Mouse (Mus musculus) T-helper 17 cell (primary cell): ENCODE measurements around the gene Trp53rkb.
"Not testable (repeated sequence)": the region's sequence is repeated elsewhere in the genome, so short reads cannot be mapped to it uniquely, and the experiment has no call there.

ENCODE experiments used
- in situ Hi-C, 2 experiments: fragments of 300-600 bp; cut with MboI, MseI; formaldehyde crosslinking; loops; 1 replicate in 1 of 2; 2 replicates in 1 of 2; pipeline ENCODE4 v1.15.1; 2025; ENCODE audit warnings: high pct_unique_total_duplicates in 2 of 2

Gene Trp53rkb

DNA sequence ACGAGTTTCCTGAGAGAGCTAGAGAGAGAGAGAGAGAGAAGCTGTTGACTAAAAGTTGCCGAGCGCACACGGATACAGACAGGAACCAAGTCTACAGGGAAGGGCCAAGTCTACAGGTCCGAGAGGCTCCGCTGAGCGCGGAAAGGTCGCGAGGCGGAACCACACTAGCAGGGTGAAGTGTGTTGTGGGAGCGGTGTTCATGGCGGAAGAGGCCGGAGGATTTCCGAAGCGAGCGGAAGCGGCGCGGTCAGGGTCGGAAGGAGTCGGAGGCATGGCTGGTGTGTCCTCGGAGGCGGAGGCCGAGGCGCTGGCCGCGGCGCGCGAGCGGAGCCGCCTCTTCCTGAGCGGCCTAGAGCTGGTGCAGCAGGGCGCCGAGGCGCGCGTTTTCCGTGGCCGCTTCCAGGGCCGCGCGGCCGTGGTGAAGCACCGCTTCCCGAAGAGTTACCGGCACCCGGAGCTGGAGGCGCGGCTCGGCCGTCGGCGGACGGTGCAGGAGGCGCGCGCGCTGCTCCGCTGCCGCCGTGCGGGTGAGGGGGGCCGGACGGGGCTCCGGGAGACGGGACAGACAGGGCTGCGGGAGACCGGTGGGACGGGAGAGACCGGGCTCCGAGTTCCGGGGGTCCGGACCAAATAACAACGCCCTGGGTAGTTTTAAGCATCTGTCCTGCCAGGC, 1.3 kb downstream of the Trp53rkb start:
- in situ Hi-C loops = not testable (repeated sequence)

DNA sequence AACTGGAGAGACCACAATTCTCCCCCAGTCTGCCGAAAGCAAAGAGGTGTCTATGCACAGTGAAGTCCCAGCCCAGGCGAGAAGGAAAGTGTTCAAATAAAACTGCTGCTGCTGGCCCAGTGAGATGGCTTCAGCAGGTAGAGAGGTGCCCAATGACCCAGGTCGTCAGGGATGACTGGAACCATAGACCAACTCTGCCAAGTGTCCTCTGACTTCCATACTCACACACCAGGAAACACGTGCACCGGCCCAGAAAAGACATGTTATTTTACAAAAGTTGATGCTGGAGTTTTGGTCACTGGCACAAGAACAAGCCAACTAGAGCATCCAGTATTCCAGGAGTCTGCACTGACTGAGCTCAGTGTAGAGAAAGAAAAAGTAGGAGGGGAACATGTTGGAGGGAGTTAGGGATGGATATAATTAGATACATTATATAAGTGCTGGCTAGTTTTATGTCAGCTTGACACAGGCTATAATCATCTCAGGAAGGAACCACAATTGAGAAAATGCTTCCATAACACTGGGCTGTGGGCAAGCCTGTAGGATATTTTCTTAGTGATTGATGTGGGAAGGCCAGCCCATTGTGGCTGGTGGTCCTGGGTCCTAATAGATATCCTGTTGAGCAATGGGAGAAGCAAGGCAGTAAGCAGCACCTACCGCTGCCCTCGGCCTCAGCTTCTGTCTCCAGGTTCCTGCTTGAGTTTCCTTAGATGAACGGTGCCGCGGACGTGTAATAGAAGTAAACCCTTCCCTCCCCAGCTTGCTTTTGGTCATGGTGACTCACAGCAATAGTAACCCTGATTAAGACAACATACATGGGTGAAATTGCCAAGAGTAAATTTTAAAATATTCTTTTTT, 7.5 kb downstream of the Trp53rkb start:
- in situ Hi-C loops = loop anchor here (5.0 kb wide), 1 partner anchor 1308 kb away; the partner anchor contains the start of gene Trp53rka (in 2 of the 2)

DNA sequence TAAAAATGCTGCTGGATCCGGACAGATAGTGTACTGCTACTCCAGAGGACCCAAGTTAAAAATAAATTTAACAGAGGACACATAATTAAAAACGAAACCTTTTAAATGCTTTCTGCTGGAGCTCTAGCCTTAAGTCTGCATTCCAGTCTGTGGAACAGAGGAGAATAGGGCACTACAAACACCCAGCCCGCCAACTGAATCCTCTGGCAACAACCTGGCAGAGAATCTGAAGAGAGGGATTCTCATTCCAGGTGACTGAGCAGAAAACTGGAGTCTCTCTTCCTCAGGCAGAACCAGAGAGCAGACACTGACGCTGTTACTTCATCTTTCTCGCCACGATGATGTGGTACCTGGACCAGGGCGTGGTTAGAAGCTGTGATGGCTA, 8.1 kb downstream of the Trp53rkb start:
- in situ Hi-C loops = no loop called here

DNA sequence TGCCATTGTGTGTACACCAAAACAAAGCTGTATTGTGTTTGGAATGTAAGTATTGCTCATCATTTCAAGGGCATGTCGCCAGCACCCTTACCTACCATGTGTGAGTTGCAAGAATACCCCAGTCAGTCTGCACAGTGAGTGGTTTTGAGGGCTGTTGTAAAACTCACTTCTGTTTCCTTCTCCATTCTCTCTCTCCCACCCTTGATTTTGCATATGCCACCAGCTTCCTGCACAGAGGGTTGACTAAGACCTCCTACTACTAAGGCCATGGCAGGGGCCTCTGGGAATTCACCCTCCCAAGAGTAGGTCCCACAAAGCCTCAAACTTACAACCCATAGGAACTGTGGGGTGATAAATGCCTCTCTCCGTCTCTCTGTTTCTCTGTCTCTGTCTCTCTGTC, 9.1 kb downstream of the Trp53rkb start:
- in situ Hi-C loops = no loop called here

DNA sequence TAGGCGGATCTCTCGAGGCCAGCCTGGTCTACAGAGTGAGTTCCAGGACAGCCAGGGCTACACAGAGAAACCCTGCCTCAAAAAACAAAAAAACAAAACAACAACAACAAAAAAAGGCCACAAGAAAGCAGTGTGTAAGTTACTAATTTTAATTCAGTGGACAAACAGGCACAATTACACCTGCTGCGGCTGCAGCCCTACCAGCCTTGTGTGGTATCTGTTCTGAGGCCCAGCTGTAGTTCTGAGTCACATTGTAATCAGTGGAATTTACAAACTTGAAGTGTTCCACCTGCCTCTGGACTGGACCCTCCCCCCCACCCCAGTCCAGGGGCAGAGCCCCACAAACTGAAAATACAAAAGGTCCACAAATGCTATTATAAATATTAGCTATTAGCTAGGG, 11.0 kb downstream of the Trp53rkb start:
- in situ Hi-C loops = no loop called here

DNA sequence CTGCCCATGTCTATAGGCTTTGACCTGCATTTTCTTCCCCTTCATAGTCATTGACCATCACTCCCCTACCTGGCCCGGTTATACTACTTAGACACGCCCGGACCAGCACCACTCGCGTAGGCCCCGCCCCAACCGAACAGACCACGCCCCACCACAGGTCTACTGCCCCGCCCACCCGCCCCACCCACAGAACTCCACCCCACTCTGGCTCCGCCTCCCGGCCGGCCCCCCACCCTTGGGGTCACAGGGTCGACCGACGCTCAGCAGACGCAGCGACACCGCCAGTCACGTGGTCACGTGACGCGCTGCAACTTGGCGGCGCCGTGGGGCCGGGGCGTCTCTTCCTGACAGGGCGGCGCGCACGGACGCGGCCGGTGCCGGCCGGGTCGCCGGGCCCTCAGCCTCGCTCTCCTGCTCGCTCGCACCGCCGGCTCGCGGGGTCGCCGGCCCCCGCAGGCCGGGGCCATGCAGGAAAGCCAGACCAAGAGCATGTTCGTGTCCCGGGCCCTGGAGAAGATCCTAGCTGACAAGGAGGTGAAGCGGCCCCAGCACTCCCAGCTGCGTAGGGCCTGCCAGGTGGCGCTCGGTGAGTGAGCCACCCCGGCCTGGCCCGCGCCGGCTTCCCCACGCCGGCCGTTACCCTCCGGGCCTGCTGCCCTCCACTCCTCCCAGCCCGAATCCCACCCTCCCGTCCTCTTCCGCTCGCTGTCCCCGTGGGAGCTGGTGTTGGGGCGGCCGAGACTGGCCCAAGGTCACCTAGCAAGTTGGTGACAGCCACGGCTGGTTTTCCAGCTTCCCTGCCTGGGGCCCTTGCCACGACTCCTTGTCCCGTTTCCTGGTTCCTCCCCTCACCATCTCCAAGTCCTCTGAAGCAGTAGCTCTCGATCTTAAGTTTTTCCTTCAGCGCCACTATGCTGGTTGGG, 13.2 kb downstream of the Trp53rkb start, which contains the start of gene Arfgef2:
Arfgef2 (plus strand) TSS at position 339 of the 923 bp plus-strand sequence.
- in situ Hi-C loops = no loop called here

DNA sequence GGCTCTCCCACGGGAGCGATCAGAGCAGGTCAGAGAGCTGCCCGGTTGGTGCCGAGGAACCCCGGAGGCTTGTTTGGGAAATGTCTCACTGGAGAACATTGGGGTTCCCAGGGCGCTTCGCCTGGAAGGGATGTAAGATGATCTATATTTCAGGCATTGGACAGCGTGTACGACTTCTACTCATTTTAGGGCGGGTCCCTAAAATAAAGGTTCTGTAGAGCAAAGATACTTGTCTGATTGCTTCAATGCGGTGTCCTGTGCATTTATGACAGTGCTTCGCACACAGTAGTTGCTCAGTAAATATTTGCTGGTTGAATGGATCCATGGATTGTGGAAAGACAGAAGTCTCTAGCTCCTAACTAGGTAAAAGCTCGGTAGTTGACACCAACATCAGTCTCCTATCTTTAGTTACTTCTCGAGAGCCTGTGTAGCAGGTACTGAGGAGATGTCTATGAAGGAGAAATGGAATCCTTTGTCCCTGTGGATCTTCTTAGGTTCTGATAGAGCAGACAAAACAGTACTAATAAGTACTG, 13.9 kb downstream of the Trp53rkb start:
- in situ Hi-C loops = no loop called here

DNA sequence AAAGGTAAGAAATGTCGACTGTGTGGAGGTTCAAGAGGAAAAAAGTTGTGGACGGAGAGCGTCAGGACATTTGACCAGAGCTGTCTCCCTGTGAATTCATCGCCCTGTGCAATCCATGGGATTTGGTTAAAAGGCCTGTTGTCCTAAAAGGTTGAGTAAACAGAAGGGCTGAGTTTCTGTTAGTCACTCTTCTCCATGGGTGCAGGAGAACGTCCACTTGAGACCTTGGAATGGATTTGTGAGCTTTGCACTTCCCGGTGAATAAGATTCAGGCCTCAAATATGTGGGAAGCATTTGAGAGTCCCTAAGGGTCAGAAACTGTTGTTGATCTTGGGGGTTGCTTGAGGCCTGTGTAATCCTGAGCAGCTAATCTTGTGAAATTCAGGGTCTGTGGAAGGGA, 14.5 kb downstream of the Trp53rkb start:
- in situ Hi-C loops = no loop called here

DNA sequence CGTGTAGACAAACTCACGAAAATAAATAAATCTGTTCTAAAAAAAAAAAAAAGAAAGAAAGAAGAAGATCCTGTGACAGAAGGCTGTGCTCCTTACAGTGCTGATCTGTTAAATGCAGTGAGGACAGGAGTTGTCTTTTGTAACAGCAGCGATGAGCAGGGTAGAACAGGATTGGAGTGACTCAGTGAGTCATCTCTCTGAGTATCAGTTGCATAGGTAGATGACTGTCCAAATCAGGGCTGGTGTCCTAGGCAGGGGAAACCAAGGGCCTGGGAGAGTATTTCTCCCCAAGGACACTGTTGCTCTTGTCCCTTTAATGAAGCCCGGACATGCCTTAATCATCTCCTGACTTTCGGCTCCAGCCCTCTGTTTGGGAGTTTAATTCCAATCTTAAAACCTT, 17.2 kb downstream of the Trp53rkb start:
- in situ Hi-C loops = no loop called here

DNA sequence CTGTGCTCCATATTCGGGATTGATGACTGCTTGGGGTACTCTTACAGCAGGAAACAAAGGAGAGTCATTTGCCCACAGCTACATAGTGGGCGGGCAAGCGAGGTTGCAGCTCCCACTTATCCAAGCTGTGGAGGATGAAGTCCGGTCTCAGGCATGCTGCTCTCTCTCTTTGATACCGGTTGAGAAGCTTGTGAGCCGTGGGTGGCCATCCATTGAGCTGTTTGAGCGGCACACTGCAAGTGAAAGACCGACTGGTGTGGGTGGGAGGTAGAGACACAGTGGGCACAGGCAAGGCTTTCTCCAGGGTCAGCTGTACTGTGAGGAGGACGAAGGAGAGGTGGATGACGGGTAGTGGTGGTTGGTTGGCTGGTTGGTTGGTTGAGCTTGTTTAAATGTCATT, 18.5 kb downstream of the Trp53rkb start:
- in situ Hi-C loops = no loop called here

DNA sequence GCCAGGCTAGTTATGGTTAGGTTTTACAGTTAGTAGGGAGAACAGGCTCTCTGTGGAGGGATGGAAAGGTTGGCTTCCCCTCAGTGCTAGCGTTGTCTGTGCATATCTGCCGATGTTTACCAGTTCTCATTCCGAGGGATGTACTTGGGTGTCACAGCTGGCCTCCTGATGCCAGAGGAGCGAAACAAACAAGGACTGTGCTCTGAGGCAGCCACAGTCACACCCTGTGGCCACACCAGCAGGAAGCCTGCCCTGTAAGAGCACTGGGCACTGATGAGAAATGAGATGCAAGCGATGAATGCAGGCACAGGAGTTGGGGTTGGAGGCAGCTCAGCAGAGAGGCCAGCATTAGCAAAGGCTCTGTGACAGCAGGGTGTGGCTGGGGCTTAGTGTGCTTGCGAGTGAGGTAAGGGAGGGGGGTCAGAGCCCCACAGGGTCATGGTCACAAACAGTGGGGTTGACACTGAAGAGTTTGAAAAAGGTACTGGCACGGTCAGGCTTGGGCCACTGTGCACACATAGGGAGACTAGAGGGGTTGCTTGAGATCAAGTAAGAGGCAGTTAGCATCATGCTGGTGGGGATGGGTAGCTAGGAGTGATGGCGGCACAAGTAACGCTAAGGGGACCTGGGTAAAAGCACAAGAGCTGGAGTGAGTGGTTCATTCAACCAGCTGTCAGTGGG, 26.3 kb downstream of the Trp53rkb start:
- in situ Hi-C loops = no loop called here

DNA sequence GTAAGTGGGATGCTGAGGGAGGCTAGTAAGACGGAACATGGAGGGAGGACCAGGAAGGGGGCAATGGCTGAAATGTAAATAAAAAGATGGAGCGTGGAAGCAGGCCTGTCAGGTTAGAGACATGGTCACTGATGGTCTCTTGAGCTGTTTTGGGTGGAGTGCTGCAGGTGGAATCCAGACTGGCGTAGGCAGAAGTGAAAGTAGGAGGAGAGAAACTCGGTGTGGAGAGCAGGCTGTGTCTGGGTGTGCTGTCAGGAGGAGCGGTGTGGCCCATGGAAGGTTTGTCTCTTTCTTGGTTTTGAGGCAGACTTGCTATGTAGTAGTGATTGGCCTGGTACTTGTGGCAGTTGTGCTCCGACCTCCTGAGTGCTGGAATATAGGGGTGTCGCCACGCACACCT, 27.5 kb downstream of the Trp53rkb start:
- in situ Hi-C loops = no loop called here

DNA sequence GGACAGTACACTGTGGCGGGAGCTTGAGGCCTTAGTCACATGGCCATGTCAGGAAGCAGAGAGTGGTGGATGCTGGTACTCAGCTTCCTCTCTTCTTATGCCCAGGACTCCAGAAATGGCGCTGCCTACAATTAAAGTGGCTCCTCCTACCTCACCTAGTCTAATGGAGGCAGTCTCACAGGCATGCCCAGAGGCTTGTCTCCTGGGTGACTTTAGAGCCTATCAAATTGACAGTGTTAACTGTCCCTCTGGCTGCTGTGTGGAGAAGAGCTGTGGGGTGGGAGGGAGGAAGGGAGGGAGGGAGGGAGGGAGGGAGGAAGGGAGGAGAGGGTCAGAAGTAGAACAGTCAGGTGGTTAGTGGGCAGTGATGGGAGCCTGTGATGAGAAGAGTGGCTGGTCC, 28.5 kb downstream of the Trp53rkb start:
- in situ Hi-C loops = no loop called here

DNA sequence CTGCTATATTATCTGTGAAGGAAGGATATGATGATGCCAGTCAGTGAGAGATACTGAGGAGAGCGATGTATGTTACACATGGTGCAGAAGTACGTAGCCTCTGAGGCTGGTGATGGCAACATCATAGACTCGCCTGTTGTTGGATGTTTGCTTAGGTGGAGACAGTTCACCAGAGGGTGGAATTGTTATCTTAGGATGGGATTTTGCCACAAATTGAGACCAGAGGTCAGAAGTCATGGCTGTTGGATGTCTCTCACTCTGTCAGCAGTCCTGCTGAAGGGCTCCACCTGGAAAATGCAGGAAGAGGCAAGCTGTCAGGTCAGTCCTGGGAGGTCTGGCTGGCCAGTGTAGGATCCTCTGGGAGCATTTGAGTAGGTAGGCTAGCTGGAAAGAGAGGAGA, 29.1 kb downstream of the Trp53rkb start:
- in situ Hi-C loops = no loop called here

DNA sequence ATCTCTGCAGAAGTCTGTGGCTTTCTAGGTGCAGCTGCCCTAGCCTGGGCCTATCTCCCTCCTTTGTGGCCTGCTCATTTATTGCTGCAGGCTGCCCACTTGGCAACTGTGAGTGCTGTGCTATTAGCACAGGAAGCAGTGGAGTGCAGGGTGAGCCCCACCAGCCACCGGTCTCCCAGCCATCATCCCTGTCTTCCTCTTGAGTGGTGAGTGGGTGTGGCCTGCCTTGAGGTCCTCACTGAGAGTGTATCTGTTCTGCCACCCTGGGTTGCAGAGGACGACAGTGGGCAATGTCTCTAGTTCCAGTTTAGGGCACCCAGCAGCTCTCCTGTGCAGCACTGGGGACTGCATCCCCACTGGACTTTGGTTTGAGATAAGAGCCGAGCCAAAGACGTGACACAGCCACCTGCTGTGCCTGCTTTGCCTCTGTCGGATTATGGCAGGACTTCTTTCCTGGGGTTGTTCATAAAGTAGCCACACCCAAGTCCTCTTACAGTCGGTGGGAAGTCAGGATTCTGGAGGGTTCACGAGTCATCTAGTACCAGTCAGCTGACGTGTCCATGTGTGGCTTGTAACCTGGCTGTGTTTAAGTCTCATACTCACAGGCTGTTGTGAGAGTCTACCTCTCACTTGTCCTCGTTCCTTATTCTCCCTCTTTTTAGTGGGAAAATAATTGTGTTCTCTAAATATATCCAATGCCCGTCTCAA, 29.9 kb downstream of the Trp53rkb start:
- in situ Hi-C loops = no loop called here

DNA sequence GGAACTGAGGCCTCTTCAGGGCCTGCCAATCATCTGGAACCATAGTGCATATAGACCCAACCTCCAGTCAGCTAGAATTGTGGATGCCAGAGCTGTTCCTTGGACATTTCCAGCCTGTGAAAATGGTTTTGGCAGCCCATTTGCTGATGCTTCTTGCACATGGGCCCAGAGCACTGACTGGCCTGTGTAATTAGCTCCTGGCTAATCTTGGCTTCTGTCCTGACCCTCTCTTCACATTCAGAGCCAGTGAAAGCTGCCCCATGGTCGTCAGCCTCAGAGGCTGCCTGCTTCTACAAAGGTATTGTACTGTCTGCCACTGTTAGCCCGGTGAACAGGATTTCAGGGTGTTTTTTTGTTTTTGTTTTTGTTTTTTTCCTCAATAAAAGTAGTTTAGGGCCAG, 30.6 kb downstream of the Trp53rkb start:
- in situ Hi-C loops = no loop called here

DNA sequence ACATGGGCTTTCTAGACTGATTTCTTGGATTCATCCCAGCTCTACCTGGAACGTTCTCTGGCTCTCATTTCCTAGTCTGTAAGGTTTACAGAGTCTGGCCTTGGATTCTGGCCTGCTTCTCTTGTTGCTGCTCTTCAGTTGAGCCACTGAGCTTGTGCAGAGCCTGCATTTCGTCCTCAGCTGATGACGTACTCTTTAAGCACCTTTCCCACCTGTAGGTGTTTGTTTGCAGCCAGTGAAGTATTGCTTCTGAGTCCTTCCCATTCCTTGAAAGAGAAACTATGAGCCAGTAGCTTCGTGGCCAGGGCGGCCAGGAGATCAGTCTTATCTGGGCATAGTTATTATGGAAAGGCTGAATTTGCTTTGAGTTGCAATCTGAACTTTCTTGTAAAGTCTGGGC, 32.1 kb downstream of the Trp53rkb start:
- in situ Hi-C loops = no loop called here

DNA sequence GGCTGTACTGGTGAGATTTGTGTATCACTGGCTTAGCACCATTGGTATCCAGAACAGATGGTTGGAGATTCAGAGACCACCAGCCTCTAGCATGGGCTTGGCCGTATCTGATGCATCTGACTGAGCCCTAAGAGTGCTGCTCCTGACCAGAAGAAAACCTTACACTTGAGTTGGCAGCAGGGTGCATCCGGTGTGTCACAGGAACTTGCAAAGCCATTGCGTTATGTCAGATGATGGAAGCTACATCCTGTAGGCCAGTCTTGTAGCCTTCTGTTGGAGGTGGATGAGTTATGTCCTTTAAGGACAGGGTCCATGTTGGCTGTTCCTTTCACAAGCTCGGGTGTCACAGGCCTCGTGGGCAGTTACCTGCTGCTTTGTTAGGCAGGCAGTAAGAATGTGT, 32.7 kb downstream of the Trp53rkb start:
- in situ Hi-C loops = no loop called here

DNA sequence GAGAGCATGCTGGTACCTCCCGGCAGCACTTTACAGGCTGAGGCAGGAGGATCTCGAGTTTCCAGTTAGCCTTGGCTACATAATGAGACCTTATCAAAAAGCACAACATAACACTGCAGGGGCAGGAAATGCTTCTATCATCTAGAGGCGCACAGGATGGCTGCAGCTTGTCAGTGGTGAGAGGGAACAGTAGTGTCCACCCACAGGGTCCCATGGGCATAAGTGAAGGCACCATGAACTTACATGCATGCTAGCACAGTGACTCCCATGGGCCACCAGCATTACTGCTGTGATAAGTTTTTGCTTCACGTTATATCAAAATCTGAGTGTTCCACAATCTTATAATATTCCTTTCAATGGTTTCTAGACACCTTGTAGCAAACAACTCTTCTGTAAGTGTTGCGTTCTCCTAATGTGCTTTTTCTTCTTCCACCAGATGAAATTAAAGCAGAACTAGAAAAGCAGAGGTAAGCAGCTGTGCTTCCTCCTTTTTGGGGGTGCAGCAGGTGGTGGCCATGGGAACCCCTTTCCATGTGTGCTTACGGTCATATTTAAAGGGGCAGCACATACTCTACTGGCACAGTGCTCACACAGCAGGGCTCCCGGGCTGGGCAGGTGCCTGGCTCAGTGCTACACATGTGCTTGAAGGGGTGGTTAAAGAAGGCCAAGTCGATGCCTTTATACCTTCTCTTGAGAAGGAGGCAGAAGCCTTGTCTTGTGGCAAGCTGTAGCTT, 34.3 kb downstream of the Trp53rkb start:
- in situ Hi-C loops = no loop called here

DNA sequence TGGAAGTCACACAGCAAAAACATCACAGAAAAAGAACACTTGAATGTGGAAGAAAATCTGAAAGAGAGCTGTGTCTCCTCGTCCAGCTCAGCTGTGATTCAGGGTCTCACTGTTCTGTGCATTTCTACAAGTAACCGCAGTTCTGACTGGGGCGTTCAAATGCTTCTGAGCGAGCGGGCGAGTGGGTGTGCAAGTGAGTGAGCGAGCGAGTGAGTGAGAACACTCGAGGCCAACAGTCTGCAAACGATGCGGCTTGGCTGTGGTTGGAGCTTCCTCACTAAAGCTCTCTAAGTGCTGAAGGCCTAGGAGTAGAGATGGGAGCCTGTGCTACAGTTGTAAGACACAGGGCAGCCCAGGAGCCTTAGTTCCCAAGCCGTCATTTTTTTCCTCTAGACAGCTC, 36.0 kb downstream of the Trp53rkb start:
- in situ Hi-C loops = no loop called here
